Mouse (Mus musculus) heart, adult 2 months (tissue): ENCODE data around the gene Glp2r. TPM values are rescaled to one million over a fixed set of nuclear protein-coding genes. Genes with fewer than 3 reads are reported as not detected.

Experiments
- DNase-seq, 2 experiments: peaks; one replicate each; pipeline ENCODE4 v3.0.0; 2021
- H3K27ac ChIP-seq: fragments of 200-600 bp; 2 replicates; pipeline ENCODE4 v1.8.1; 2022
- H3K27me3 ChIP-seq: fragments of 200-500 bp; 2 replicates; pipeline ENCODE4 v1.6.1; 2012; ENCODE audit warnings: mild to moderate bottlenecking, low read length, inconsistent platforms, mixed read lengths; ENCODE audit not compliant: control insufficient read depth, insufficient read depth
- H3K36me3 ChIP-seq: fragments of 200-500 bp; 2 replicates; pipeline ENCODE4 v1.6.1; 2012; ENCODE audit warnings: low read length, inconsistent platforms; ENCODE audit not compliant: control insufficient read depth, insufficient read depth
- H3K4me1 ChIP-seq: fragments of 200-500 bp; 2 replicates; pipeline ENCODE4 v1.6.1; 2011; ENCODE audit warnings: low read length; ENCODE audit not compliant: control insufficient read depth, insufficient read depth
- H3K4me3 ChIP-seq: fragments of 200-600 bp; 2 replicates; pipeline ENCODE4 v1.8.1; 2022
- H3K79me2 ChIP-seq: fragments of 200-500 bp; replicated peaks from 2 replicates; pipeline ENCODE4 v1.6.1; 2012; ENCODE audit warnings: mild to moderate bottlenecking, inconsistent platforms, low read length, moderate library complexity, mixed read lengths; ENCODE audit not compliant: control insufficient read depth, insufficient read depth
- H3K9ac ChIP-seq: fragments of 200-500 bp; 2 replicates; pipeline ENCODE4 v1.6.1; 2012; ENCODE audit warnings: low read depth, mild to moderate bottlenecking, control low read depth, inconsistent platforms, low read length, mixed read lengths
- CTCF ChIP-seq: fragments of 200-600 bp; IDR thresholded peaks from 2 replicates; pipeline ENCODE4 v1.8.1; 2022; ENCODE audit warnings: antibody characterized with exemption, mild to moderate bottlenecking, moderate library complexity
- EP300 ChIP-seq: fragments of 200-500 bp; IDR thresholded peaks from 2 replicates; pipeline ENCODE4 v1.6.1; 2011; ENCODE audit warnings: low read depth, low read length, control low read depth; ENCODE audit not compliant: insufficient read depth
- POLR2A ChIP-seq: fragments of 200-500 bp; IDR thresholded peaks from 2 replicates; pipeline ENCODE4 v1.6.1; 2011; ENCODE audit warnings: mild to moderate bottlenecking, low read depth, low read length, control low read depth; ENCODE audit not compliant: insufficient read depth
- WGBS: fragments of 180-500 bp; shearing (Covaris S2); methylation state at CpG from one replicate; pipeline ENCODE4 v1.1.7; 2018; 5-methylcytosine and 5-hydroxymethylcytosine counted together
- intact Hi-C: fragments of 180-260 bp; cut with DNase I; formaldehyde crosslinking; loops from one replicate; pipeline ENCODE4 v1.15.1; 2025
- polyA plus RNA-seq: library from polyadenylated mRNA; depleted of rRNA; stranded (reverse); fragments of >200 nt; gene quantifications from 2 replicates; pipeline ENCODE4 v1.2.3, GENCODE M21; 2012
- total RNA-seq, 2 experiments: library from RNA; stranded (reverse); gene quantifications; 2 replicates each; pipeline ENCODE4 v1.2.3; 2021

Gene Glp2r
- total and polyA plus RNA-seq, 3 experiments, result not detected

GRCm38 (mm10) chr11:67694703-67695376, 76.1 kb downstream of the Glp2r start, which contains the start of gene Rcvrn:
Rcvrn (plus strand) TSS chr11:67695326.
- no peak for DNase-seq
- WGBS, result 70% methylated on average over 7 of the region's 7 CpGs
- intact Hi-C loops, result no loop called here
- H3K27ac ChIP-seq, result no peak within 1 kb of the TSS
- no peak within 1 kb of the TSS for H3K9ac ChIP-seq
- H3K4me1 ChIP-seq, result no peaks in the 10 kb centered on the region
- no peak within 1 kb of the TSS for H3K4me3 ChIP-seq
- no peaks in the 10 kb centered on the region for H3K27me3 ChIP-seq
- H3K36me3 ChIP-seq, result no peaks in the 10 kb centered on the region
- no peak for TF ChIP-seq EP300
- no peak for TF ChIP-seq POLR2A
- TF ChIP-seq CTCF, result no peak
- H3K79me2 ChIP-seq, result no peaks in the 10 kb centered on the region

- Histone ChIP-seq H3K79me2 (no peaks in the 10 kb centered on the region), H3K27ac (no peak overlapping the region), H3K27me3 (no peaks in the 10 kb centered on the region), H3K4me3 (no peak overlapping the region), H3K9ac (no peak overlapping the region), H3K36me3 (no peaks in the 10 kb centered on the region), H3K4me1 (no peaks in the 10 kb centered on the region)
- TF ChIP-seq POLR2A, result no peak
- no peak for TF ChIP-seq EP300
- TF ChIP-seq CTCF, result no peak
- 83% methylated on average over 2 of the region's 2 CpGs for WGBS
- intact Hi-C loops, result no loop called here
- DNase-seq, result no peak
Observed at GRCm38 (mm10) chr11:67686109-67686508, 84.8 kb downstream of the Glp2r start.

- DNase-seq, result no peak
- Histone ChIP-seq H3K27me3 (no peaks in the 10 kb centered on the region), H3K79me2 (no peaks in the 10 kb centered on the region), H3K4me1 (no peaks in the 10 kb centered on the region), H3K27ac (no peak overlapping the region), H3K36me3 (no peaks in the 10 kb centered on the region), H3K4me3 (no peak overlapping the region), H3K9ac (no peak overlapping the region)
- WGBS, result 97% methylated on average over 3 of the region's 3 CpGs
- TF ChIP-seq POLR2A, result no peak
- TF ChIP-seq CTCF, result no peak
- intact Hi-C loops, result no loop called here
Observed at GRCm38 (mm10) chr11:67681871-67682270, 89.1 kb downstream of the Glp2r start.

- intact Hi-C loops, result loop anchor here (5.0 kb wide), 1 partner anchor 568 kb away; no protein-coding TSS in a partner anchor
- Histone ChIP-seq H3K4me1 (peaks cover 1% of the 10 kb centered on the region; the same call in 1 of the 2 replicates), H3K27me3 (no peaks in the 10 kb centered on the region), H3K36me3 (no peaks in the 10 kb centered on the region), H3K9ac (no peak overlapping the region), H3K79me2 (no peaks in the 10 kb centered on the region), H3K27ac (no peak overlapping the region), H3K4me3 (no peak overlapping the region)
- no peak for DNase-seq
- WGBS, result 88% methylated on average over 2 of the region's 2 CpGs
- TF ChIP-seq POLR2A (no peak), EP300 (no peak), CTCF (no peak)
Observed at GRCm38 (mm10) chr11:67679930-67680329, 91.0 kb downstream of the Glp2r start.

GRCm38 (mm10) chr11:67679300-67679699, 91.7 kb downstream of the Glp2r start:
- intact Hi-C loops, result loop anchor here (5.0 kb wide), 1 partner anchor 567 kb away; no protein-coding TSS in a partner anchor
- peaks cover 1% of the 10 kb centered on the region; the same call in 1 of the 2 replicates for H3K4me1 ChIP-seq
- no peak overlapping the region for H3K27ac ChIP-seq
- no peak overlapping the region for H3K9ac ChIP-seq
- H3K36me3 ChIP-seq, result no peaks in the 10 kb centered on the region
- no peak for DNase-seq
- H3K27me3 ChIP-seq, result no peaks in the 10 kb centered on the region
- TF ChIP-seq EP300, result no peak
- no peak for TF ChIP-seq POLR2A
- TF ChIP-seq CTCF, result no peak
- WGBS, result 71% methylated on average over 5 of the region's 5 CpGs
- no peak overlapping the region for H3K4me3 ChIP-seq
- no peaks in the 10 kb centered on the region for H3K79me2 ChIP-seq
